Mouse (Mus musculus): ENCODE measurements around the gene Cd79a. TPM values are rescaled to one million over a fixed set of nuclear protein-coding genes. Genes with fewer than 3 reads are reported as not detected.

Cd79a gene
- polyA plus RNA-seq, 1 experiment from 2014 or later: 0.25 TPM

DNA sequence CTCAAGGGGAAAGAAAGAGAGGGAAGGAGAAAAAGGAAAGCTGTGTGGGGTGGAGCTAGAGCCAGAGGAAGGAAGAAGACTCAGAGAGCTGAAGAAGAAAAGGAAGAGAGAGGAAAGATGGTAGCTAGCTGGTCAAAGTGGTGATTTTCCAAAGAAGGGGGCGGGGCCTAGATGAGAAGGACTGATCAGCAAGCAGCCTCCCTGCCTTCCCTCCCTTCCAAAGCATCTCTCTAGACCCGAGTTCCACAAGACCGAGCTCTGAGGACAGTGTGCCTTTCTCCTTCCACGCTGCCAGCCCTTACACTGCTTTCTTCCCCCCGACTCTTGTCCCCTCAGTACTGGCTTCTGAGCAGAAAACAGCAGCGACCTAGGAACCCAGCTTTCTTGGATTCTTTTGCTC lies 33.0 kb upstream of the Cd79a start:
- Histone ChIP-seq H3K4me1 (no peaks in the 10 kb centered on the region), H3K36me3 (no peaks in the 10 kb centered on the region), H3K4me2 (no peak overlapping the region), H3K9ac (no peak overlapping the region), H3K27me3 (replicated peaks) (peaks cover 36% of the 10 kb centered on the region), H3K4me3 (no peak overlapping the region), H3K9me3 (no peaks in the 10 kb centered on the region), H3K27ac (replicated peaks) (no peak overlapping the region)
- ATAC-seq (ENCODE audit: extremely low read depth, insufficient number of reproducible peaks, low FRiP score, low TSS enrichment): no peak
- WGBS: 34% methylated on average over 6 of the region's 6 CpGs

DNA sequence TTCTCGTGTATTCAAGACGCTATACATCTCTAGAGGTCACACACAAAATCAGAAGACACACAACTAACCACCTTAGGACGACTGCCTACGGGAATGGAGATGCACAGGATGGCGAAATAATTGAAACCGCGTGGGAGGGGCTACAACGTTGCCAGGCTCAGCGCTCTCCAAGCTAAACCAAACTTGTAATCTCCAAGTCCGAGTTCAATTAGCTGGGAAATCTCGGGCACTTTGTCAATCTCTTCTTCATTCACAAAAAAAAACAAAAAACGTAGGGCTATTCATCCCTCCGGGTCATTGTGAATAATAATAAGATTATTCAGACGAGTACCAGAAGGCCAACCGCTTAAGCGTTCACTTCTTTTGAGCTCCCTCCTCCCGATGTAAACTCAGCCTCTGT lies 28.1 kb upstream of the Cd79a start:
- H3K4me1 ChIP-seq: no peaks in the 10 kb centered on the region
- WGBS: 61% methylated on average over 17 of the region's 17 CpGs
- no peak overlapping the region for H3K27ac ChIP-seq (replicated peaks)
- H3K9me3 ChIP-seq: peaks cover 7% of the 10 kb centered on the region; the same call in 1 of the 2 replicates
- no peak overlapping the region for H3K4me3 ChIP-seq
- peaks cover 68% of the 10 kb centered on the region for H3K27me3 ChIP-seq (replicated peaks)
- H3K36me3 ChIP-seq: no peaks in the 10 kb centered on the region
- no peak overlapping the region for H3K9ac ChIP-seq
- H3K4me2 ChIP-seq: no peak overlapping the region
- no peak for ATAC-seq (ENCODE audit: extremely low read depth, insufficient number of reproducible peaks, low FRiP score, low TSS enrichment)

DNA sequence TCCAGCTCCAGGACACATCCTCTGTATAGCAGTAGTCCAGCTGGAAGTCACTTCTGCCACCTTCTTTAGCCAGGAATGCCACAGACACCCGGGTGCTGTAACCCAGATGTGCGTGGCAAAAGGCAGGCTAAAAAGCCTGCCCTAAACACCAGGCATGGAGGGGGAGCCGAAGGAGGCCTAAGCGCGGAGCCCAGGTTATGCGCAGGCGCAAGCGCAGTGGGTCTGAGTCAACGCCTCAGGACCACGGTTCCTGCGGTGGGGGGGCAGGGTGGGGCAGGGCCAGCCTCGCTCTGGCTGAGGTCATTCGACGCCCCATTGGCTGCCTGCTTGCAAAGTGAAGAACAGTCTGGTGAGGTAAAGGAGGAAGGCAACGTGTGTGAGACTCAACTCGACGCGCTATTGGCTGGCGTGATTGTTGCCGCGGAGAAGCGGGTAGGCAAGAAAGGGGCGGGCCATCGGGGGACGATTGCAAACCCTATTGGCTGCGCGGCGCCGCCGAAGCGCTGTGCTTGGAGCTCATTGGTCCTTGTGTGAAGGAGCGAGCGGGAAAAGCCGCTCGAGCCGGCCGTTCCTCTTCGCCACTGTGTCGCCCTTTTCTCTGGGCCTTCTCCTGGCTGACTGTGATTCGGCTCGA lies 27.5 kb upstream of the Cd79a start, which contains the start of the genes Lypd4 and Dmrtc2:
Lypd4 (minus strand) TSS at position 410 of the 634 bp plus-strand sequence.
Dmrtc2 (plus strand) TSS at position 526 of the 634 bp plus-strand sequence.
- H3K9me3 ChIP-seq: peaks cover 7% of the 10 kb centered on the region; the same call in 1 of the 2 replicates
- H3K4me3 ChIP-seq: no peak within 1 kb of the TSS
- peaks cover 62% of the 10 kb centered on the region for H3K27me3 ChIP-seq (replicated peaks)
- H3K27ac ChIP-seq (replicated peaks): no peak within 1 kb of the TSS
- no peaks in the 10 kb centered on the region for H3K36me3 ChIP-seq
- H3K4me1 ChIP-seq: no peaks in the 10 kb centered on the region
- 37% methylated on average over 40 of the region's 41 CpGs for WGBS
- no peak for ATAC-seq (ENCODE audit: extremely low read depth, insufficient number of reproducible peaks, low FRiP score, low TSS enrichment)
- no peak within 1 kb of the TSS for H3K9ac ChIP-seq
- H3K4me2 ChIP-seq: no peak within 1 kb of the TSS

GRCm38 (mm10) chr7:24877588-24877987 lies 19.6 kb upstream of the Cd79a start:
- H3K36me3 ChIP-seq: no peaks in the 10 kb centered on the region
- H3K27me3 ChIP-seq (replicated peaks): peaks cover 7% of the 10 kb centered on the region
- no peak overlapping the region for H3K4me3 ChIP-seq
- no peaks in the 10 kb centered on the region for H3K4me1 ChIP-seq
- WGBS: 61% methylated on average over 3 of the region's 3 CpGs
- H3K27ac ChIP-seq (replicated peaks): no peak overlapping the region
- ATAC-seq (ENCODE audit: extremely low read depth, insufficient number of reproducible peaks, low FRiP score, low TSS enrichment): no peak
- no peak overlapping the region for H3K4me2 ChIP-seq
- no peaks in the 10 kb centered on the region for H3K9me3 ChIP-seq
- H3K9ac ChIP-seq: no peak overlapping the region

DNA sequence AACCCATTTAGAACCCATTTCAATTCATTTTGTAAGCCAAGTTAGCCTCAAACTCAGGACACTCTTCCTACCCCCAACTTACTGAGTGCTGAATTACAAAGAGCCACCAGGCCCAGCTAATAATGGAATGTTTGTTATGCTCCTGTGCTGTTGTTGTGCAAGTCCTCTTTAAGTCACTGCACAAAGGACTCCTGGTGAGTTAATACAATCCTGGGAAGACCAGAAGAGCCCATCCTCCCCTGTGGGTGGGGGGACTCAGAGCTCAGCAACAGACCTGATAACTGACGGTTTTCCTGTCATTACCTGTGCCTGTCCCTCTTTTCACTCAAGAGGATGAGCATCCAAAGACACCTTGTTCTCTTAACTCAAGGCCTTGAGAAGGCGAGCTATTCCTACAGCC lies 17.6 kb upstream of the Cd79a start:
- no peak overlapping the region for H3K27ac ChIP-seq (replicated peaks)
- no peaks in the 10 kb centered on the region for H3K36me3 ChIP-seq
- H3K4me1 ChIP-seq: no peaks in the 10 kb centered on the region
- H3K4me2 ChIP-seq: no peak overlapping the region
- H3K9ac ChIP-seq: no peak overlapping the region
- no peak overlapping the region for H3K4me3 ChIP-seq
- no peaks in the 10 kb centered on the region for H3K9me3 ChIP-seq
- WGBS: 39% methylated on average over 2 of the region's 2 CpGs
- H3K27me3 ChIP-seq (replicated peaks): peaks cover 4% of the 10 kb centered on the region; the same call in 1 of the 2 replicates
- no peak for ATAC-seq (ENCODE audit: extremely low read depth, insufficient number of reproducible peaks, low FRiP score, low TSS enrichment)

GRCm38 (mm10) chr7:24882416-24883199 lies 14.6 kb upstream of the Cd79a start:
- no peak overlapping the region for H3K27ac ChIP-seq (replicated peaks)
- H3K9ac ChIP-seq: no peak overlapping the region
- no peak for ATAC-seq (ENCODE audit: extremely low read depth, insufficient number of reproducible peaks, low FRiP score, low TSS enrichment)
- H3K4me3 ChIP-seq: no peak overlapping the region
- 80% methylated on average over 9 of the region's 9 CpGs for WGBS
- H3K4me1 ChIP-seq: peaks cover 24% of the 10 kb centered on the region
- peaks cover 23% of the 10 kb centered on the region for H3K36me3 ChIP-seq
- H3K27me3 ChIP-seq (replicated peaks): no peaks in the 10 kb centered on the region; the same call in 1 of the 2 replicates
- no peaks in the 10 kb centered on the region for H3K9me3 ChIP-seq
- no peak overlapping the region for H3K4me2 ChIP-seq

DNA sequence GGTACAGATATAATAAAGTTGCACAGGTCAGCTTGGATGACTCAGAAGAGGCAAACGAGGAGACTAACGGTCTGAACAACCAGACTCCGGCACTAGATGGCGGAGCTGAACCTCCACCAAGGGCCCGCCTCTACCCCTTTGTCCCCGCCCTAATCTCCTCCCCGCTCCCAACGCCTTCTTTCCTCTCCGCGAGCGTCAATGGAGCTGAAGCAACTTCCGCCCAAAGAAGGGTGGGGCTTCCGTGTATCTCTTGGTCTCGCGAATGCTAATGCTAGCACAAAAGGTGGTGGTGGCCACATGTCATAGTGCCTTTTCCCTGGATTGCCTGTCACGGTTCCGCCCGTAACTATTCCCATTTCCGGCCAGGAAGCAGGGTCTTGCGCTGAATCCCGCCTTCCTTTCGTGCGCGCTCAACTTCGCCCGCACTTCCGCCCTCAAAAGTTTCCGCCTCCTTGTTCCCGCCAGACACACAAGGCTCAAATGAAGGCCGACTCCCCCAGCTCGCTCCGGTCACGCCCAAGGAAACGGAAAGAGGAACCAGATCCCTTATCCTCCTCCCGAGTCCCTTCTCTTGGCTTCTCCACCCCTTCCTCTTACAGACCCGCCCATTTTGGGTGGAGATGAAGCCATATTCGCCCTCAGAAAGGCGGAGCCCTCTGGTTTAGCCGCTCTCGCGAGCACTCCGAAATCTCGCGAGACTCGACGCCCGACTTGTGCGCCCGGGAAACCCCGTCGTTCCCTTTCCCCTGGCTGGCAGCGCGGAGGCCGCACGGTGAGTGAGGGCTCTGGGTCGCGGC lies 13.1 kb upstream of the Cd79a start, which contains the start of gene Rps19:
Rps19 (plus strand) TSS at position 476 of the 797 bp plus-strand sequence.
- H3K9me3 ChIP-seq: no peaks in the 10 kb centered on the region
- H3K4me3 ChIP-seq: peak within 1 kb of the TSS; percentile 99
- peak within 1 kb of the TSS; percentile 100 for H3K9ac ChIP-seq
- peak within 1 kb of the TSS; percentile 92 for H3K27ac ChIP-seq (replicated peaks)
- peak within 1 kb of the TSS; percentile 89 for H3K4me2 ChIP-seq
- WGBS: 0% methylated on average over 57 of the region's 57 CpGs
- H3K27me3 ChIP-seq (replicated peaks): no peaks in the 10 kb centered on the region; the same call in 1 of the 2 replicates
- H3K36me3 ChIP-seq: peaks cover 38% of the 10 kb centered on the region
- H3K4me1 ChIP-seq: peaks cover 27% of the 10 kb centered on the region
- peak; percentile 86 for ATAC-seq (ENCODE audit: extremely low read depth, insufficient number of reproducible peaks, low FRiP score, low TSS enrichment)

DNA sequence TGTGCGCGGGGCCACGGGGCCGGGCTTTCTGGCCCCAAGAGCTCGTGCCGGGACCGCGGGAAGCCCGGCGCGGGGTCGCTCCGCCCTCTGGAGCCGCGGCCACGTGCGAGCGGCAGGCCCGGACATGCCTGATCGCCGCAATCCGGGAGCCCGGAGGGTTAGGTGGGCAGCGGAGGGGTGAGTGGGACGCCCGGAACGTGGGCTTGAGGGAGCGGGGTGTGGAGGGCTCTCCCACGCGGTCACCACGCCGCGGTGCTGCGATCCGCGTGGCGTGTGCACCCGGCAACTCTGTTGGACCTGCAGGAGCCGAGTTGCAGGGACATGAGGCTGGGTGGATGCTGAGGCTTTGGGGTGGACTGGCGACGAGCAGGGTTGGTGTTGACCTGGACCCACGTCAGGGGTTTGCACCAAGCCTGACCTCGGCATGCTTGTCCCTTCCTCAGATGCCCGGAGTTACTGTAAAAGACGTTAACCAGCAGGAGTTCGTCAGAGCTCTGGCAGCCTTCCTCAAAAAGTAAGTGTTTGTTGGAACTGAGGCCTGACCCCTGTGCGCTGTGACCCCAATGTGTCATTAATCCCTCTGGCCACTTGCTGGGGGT lies 12.4 kb upstream of the Cd79a start:
- no peak for ATAC-seq (ENCODE audit: extremely low read depth, insufficient number of reproducible peaks, low FRiP score, low TSS enrichment)
- 0% methylated on average over 47 of the region's 47 CpGs for WGBS
- Histone ChIP-seq H3K27me3 (replicated peaks) (no peaks in the 10 kb centered on the region; the same call in 1 of the 2 replicates), H3K4me3 (peak overlapping the region; percentile 99), H3K4me1 (peaks cover 27% of the 10 kb centered on the region), H3K9me3 (no peaks in the 10 kb centered on the region), H3K4me2 (peak overlapping the region; percentile 89), H3K27ac (replicated peaks) (peak overlapping the region; percentile 92), H3K36me3 (peaks cover 45% of the 10 kb centered on the region), H3K9ac (peak overlapping the region; percentile 100)

DNA sequence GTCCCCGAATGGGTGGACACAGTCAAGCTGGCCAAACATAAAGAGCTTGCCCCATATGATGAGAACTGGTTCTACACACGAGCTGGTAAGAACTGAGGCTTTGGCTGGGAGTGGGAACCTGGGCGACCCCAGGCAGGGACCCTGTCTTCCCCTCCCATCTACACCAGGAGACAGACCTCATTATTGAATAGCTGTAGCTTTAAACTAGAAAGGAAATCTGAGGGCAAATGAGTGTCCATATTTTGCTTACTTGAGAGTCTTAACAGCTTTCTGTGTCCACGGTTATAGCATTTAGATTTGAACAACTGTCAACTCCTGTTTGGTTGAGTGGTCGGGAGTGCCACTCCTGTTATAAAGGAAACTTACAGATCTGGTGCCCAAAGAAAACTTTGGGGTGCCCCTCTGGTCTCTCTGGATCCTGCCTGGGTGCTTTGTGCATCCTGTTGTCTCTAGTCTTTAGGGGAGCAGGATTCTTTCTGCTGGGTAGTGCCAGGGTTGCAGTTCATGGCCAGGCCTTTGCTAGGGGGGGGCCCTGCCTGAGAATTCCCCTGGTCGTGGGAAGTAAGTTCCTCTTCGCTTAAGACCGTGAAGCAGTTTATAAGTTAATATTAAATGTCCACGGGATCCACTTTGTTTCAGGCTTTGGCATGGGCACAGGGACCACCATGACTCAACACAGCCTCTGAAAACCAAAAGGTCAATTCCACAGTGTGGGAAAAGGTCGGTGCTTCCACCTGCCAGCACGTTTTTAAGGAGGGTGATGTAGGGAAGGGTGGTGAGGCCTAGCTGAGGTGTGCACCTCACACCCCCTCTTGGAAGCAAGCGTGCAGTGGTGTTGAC lies 11.5 kb upstream of the Cd79a start:
- Histone ChIP-seq H3K27me3 (replicated peaks) (no peaks in the 10 kb centered on the region; the same call in 1 of the 2 replicates), H3K4me2 (peak overlapping the region; percentile 89), H3K4me1 (peaks cover 27% of the 10 kb centered on the region), H3K9me3 (no peaks in the 10 kb centered on the region), H3K9ac (peak overlapping the region; percentile 100), H3K27ac (replicated peaks) (peak overlapping the region; percentile 92; the same call in 1 of the 2 replicates), H3K36me3 (peaks cover 52% of the 10 kb centered on the region), H3K4me3 (peak overlapping the region; percentile 99)
- WGBS: 40% methylated on average over 12 of the region's 12 CpGs
- ATAC-seq (ENCODE audit: extremely low read depth, insufficient number of reproducible peaks, low FRiP score, low TSS enrichment): no peak

GRCm38 (mm10) chr7:24886308-24886633 lies 10.9 kb upstream of the Cd79a start:
- no peak for ATAC-seq (ENCODE audit: extremely low read depth, insufficient number of reproducible peaks, low FRiP score, low TSS enrichment)
- 0 out of 2 replicates have a peak overlapping the region, but pooled peaks have one; percentile 51 for H3K27ac ChIP-seq (replicated peaks)
- no peaks in the 10 kb centered on the region; the same call in 1 of the 2 replicates for H3K27me3 ChIP-seq (replicated peaks)
- peak overlapping the region; percentile 89 for H3K4me2 ChIP-seq
- peaks cover 58% of the 10 kb centered on the region for H3K36me3 ChIP-seq
- H3K9me3 ChIP-seq: no peaks in the 10 kb centered on the region
- 56% methylated on average over 4 of the region's 4 CpGs for WGBS
- peak overlapping the region; percentile 100 for H3K9ac ChIP-seq
- peak overlapping the region; percentile 99 for H3K4me3 ChIP-seq
- H3K4me1 ChIP-seq: peaks cover 27% of the 10 kb centered on the region

Measured in heart, embryonic 13.5 days (tissue).